Comparison of ENCODE assay signal across 8 mouse cellular contexts in genomic region chr14:67608262-67608661, GRCm38 (mm10).
DNase-seq lines count a peak whose midpoint lies in the region; ATAC-seq lines count a peak whose summit lies in the region.

No protein-coding gene starts in this region.

- no peak overlapping the region for H3K9ac ChIP-seq in embryonic facial prominence, embryonic 11.5 days (replicated peaks; ENCODE audit: low read length)
- no peak overlapping the region for H3K9ac ChIP-seq in lung, embryonic 16.5 days (ENCODE audit: low read length)

- no peak overlapping the region for H3K4me3 ChIP-seq in embryonic facial prominence, embryonic 11.5 days (ENCODE audit: low read depth, low read length)
- no peak overlapping the region for H3K4me3 ChIP-seq in lung, embryonic 16.5 days (ENCODE audit: low read length)

- peak; percentile 38 for DNase-seq in R1 (ENCODE audit: low read depth, low spot score)
- no peak for DNase-seq in embryonic facial prominence, embryonic 11.5 days (ENCODE audit: low spot score)
- DNase-seq in kidney, adult 8-10 months: peak; percentile 5 to 10
- no peak for DNase-seq in frontal cortex, postnatal 25 days (ENCODE audit: low spot score in 2 of 2)
- DNase-seq in left cerebral cortex, postnatal 25 days (ENCODE audit: low spot score in 2 of 2): no peak
- DNase-seq in spleen, postnatal 14 days (ENCODE audit: low spot score in 2 of 2): no peak
- DNase-seq in gastrocnemius, postnatal 14 days: no peak

- no peak for ATAC-seq in embryonic facial prominence, embryonic 11.5 days (replicated peaks; ENCODE audit: insufficient number of reproducible peaks, low FRiP score, low TSS enrichment, low read depth)
- ATAC-seq in lung, embryonic 16.5 days (ENCODE audit: low read depth): peak; percentile 62; the same call in 1 of the 2 replicates

- no peaks in the 10 kb centered on the region for H3K9me3 ChIP-seq in embryonic facial prominence, embryonic 11.5 days (replicated peaks; ENCODE audit: control insufficient read depth, low read length)
- no peaks in the 10 kb centered on the region for H3K9me3 ChIP-seq in lung, embryonic 16.5 days (ENCODE audit: control insufficient read depth, low read length)

- H3K27me3 ChIP-seq in embryonic facial prominence, embryonic 11.5 days (ENCODE audit: control insufficient read depth, insufficient read depth, low read length): no peaks in the 10 kb centered on the region
- no peaks in the 10 kb centered on the region for H3K27me3 ChIP-seq in lung, embryonic 16.5 days (ENCODE audit: control insufficient read depth, insufficient read depth, low read depth, low read length)

- 17% methylated on average over 20 of the region's 20 CpGs for WGBS in embryonic facial prominence, embryonic 11.5 days
- WGBS in lung, embryonic 16.5 days: 20% methylated on average over 20 of the region's 20 CpGs

- no peak overlapping the region for H3K27ac ChIP-seq in embryonic facial prominence, embryonic 11.5 days (replicated peaks; ENCODE audit: low read depth, low read length)
- H3K27ac ChIP-seq in lung, embryonic 16.5 days (ENCODE audit: low read length): no peak overlapping the region

- intact Hi-C loops in left cerebral cortex, postnatal 25 days (cut with DNase I): no loop called here
- intact Hi-C loops in gastrocnemius, postnatal 14 days (cut with DNase I; ENCODE audit: low total_unique reads): no loop called here

- H3K4me1 ChIP-seq in embryonic facial prominence, embryonic 11.5 days (ENCODE audit: control insufficient read depth, insufficient read depth, low read length): peaks cover 3% of the 10 kb centered on the region
- H3K4me1 ChIP-seq in lung, embryonic 16.5 days (replicated peaks; ENCODE audit: control insufficient read depth, insufficient read depth, low read length): peaks cover 9% of the 10 kb centered on the region

- peak overlapping the region; percentile 19; the same call in 1 of the 2 replicates for H3K4me2 ChIP-seq in embryonic facial prominence, embryonic 11.5 days (ENCODE audit: low read depth, low read length)
- H3K4me2 ChIP-seq in lung, embryonic 16.5 days (ENCODE audit: low read depth, low read length): peak overlapping the region; percentile 38

- H3K36me3 ChIP-seq in embryonic facial prominence, embryonic 11.5 days (replicated peaks; ENCODE audit: control insufficient read depth, insufficient read depth, low read depth, low read length): no peaks in the 10 kb centered on the region
- no peaks in the 10 kb centered on the region for H3K36me3 ChIP-seq in lung, embryonic 16.5 days (ENCODE audit: control insufficient read depth, insufficient read depth, low read length)

Comparison
In these comparisons a context has a peak if more than half of its experiments do, and no peak if none do; other contexts are left out.
1. DNase-seq: peak in R1 (single experiment) and kidney, adult 8-10 months (2 of 2); none in embryonic facial prominence, embryonic 11.5 days (single experiment), frontal cortex, postnatal 25 days (0 of 2), left cerebral cortex, postnatal 25 days (0 of 2), spleen, postnatal 14 days (0 of 2) and gastrocnemius, postnatal 14 days (single experiment).